Mouse (Mus musculus): ENCODE measurements around the gene Tacr2. TPM values are rescaled to one million over a fixed set of nuclear protein-coding genes. Genes with fewer than 3 reads are reported as not detected.

The Tacr2 gene
- not detected for total RNA-seq (2021)

DNA sequence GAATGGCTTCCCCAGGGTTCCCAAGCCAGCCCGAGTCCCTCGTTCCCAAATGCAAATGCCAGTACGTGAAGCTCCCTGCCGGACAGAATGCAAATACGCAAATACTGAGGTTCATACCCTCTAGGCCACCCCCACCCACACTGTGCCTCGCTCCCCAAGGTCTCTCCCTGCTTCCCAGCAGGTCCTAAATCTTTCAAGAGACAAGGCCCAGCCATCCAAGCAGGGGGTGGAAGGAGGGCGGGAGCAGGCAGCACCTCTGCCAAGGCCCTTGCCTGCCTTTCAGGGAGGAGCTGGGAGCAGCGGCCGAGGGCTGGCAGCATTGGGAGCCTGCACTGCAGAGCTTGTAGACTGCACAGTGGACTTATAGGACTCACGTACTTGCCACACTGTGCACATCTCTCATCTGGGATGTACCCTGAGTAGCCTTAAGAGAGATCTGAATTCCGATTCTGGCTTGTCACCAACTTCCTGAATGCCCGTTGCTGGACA is at the start of gene Tacr2:
Tacr2 (plus strand) TSS at position 439 of the 489 bp plus-strand sequence.
- DNase-seq: no peak

DNA sequence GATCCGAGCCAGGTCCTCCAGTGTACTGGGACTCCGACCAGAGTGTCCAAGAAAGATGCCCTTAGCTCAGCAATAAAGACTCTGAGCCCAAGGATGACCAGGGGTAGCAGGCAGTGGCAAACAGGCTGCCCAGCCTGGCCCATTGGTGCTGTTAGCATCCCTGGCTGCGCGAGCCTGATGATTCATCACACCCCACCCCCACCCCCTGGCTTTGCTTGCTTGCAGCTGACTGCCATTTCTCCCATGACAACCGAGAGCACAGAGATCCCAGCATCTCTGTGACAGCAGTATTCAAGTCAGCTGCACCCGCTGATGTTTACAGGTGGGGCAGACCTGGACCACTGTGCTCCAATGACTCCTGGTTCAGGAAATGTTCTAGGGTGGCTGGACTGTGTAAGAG is 49.7 kb upstream of the Tacr2 start:
- no peak for DNase-seq

DNA sequence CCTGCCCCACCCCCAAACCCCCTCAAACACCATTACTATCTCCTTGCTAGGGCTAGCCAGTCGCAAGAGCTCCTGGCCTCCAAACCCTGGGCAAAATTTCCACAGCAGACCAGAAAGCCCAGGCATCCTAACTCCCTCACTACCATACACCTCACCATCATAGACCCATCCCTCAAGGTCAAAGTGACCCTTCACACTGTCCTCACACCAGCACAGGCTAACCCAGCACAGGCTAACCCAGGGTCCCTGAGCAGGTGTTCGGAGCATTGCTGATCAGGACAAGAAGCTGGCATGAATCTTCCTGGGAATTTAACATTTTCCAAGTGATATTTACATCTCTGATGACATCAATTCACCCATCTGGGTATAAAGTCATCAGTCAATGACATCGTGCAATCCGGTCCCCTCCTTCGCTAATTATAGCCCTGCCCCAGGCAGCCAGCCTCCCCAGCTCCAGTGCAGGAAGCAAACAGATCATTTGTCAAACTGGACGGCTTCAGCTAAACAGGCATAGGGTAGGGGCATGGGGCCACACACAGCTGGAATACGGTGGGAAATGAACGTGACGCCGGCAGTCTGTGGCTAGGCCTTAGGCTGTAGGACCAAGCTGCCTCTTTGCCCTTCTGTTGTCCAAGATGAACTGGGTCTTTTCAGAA is 43.9 kb upstream of the Tacr2 start:
- DNase-seq: no peak

DNA sequence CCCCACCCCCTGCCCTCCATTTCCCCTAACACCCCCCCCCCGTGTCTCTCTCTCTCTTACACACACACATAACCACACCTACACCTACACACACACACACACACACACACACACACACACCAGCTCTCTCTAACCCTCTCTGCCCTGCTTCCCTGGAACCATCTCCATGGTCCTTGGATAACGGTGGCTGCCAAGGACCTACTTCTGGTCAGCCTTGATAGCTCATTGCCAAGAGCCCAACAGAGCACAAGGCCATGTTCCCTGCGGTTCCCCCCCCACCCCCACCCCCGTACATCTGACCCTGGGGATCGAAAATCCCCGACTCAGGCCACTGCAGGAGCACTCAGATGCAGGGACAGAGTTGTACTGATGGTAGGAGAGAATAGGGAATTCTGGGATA is 40.9 kb upstream of the Tacr2 start:
- DNase-seq: no peak

DNA sequence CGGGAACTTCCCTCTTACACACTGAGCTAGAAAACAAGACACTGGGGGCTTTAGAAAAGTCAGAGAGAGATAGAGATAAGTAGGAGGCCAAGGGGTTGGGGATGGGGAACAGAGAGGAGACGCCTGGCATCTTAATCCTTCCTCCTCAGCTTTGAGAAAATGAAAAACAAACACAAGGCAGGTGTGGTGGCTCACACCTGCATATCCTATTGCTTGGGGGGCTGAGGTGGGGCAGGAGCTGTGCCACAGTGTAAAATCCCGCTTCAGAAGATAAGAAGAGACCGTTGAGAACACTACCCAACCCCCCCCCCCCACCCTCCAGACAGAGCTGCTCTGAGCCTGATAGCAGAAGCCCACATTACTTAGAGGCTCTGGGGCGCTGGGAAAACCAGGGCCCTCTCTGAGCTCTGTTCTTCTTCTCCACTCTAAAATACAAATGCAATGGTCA is 37.0 kb upstream of the Tacr2 start:
- no peak for DNase-seq

DNA sequence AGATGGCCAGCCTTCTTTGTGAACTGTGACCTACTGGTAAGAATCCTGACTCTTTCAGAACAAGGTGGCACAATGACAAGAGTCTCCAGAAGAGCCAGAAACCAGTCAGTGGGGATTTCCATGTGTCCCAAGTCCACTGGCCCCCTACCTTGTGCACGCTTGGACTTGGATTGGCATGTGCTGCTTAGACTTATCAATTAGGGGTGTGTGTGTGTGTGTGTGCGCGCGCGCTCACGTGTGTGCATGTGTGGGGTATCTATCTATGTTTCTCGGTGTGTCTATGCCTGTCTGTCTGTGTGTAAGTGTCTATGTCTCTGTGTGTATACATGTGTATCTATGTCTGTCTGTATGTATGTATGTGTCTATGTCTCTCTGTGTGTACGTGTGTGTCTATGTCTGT is 36.6 kb upstream of the Tacr2 start:
- DNase-seq: no peak

DNA sequence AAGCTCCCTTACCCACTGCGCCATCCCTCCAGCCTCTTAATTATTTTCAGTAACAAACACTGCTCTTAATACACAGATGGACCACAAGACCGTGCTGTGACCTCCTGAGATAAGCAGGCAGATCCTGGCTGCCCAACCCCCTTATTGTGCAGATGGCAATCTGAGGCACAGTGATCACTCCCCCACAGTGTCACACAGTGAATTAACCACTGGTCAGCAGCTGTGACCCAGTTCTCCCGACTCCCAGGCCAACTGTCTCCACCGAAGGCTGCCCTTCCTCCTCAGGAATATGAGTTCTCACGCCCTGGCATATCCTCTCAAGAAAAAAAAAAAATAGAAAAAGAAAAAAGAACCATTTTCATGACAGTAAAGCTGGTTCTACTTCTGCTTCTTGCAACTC is 35.6 kb upstream of the Tacr2 start:
- peak; percentile 30 for DNase-seq

DNA sequence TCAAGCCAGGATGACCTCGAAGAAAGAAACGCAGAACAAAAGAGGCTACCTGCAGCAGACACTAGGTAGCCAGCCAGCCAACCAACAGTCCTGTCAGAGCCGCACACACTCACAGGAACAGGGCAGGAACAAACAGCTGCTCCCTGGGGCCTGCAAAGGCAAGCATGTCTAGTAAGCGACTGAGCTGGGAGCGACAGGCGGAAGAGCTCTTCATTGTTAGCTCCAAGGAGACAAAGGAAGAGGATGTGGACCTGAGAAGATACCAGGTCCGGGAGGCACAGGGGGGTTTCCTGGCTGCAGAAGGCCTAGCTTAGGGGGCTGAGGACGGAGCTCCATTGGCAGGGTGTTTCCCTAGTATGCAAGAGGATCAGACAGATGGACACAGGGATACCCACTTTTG is 35.0 kb upstream of the Tacr2 start:
- peak; percentile 38 for DNase-seq

DNA sequence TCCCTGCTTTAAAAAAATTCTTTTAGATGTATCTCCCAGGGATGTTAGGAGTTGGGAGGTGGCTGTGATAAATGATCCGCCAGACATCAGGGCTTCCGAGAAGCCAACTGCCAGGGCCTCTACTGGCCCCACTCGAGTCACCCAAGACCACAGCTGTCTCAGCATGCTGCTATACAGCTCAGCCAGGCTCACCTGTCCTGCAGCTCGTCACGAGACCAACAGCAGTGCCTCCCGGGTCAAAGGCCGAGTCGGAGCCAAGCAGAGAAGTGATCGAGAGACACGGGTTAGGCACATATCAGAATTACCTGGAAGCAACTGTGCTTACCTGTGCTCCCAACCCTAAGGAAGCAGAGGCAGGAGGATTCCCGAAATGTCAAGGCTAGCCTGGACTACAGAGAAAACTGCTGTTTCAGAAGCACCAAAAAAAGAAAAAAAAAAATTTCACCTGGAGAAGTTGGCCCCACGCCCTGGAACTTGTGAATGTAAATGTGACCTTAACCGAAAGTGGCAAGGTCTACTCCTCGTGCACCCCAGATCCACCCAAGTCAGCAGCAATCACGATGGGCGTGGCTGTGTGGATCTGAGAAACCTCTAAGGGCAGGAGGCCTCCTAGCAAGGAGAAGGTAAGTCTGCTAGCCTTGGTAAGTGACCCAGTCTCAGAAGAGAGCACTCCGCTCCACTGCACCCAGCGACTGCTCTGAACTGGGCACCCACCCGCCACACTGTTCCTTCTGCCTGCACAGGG is 34.0 kb upstream of the Tacr2 start:
- DNase-seq: no peak

DNA sequence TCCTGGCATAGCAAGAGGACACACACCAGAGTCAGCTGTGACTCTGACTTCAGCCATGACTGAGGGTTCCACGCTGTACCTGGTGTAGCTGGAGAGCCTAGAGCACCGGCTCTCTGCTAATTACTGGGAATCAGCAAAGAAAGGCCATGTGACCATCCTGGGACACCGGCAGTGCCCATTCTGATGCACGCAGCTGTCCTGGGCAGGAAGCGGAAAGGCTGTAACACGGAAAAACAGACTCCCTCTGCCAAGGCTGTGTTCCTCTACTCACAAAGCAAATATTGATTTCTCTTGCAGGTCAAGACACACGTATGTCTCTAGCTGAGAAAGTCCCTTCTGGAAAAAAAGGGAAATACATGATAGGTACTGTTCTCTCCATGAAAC is 33.5 kb upstream of the Tacr2 start:
- no peak for DNase-seq

DNA sequence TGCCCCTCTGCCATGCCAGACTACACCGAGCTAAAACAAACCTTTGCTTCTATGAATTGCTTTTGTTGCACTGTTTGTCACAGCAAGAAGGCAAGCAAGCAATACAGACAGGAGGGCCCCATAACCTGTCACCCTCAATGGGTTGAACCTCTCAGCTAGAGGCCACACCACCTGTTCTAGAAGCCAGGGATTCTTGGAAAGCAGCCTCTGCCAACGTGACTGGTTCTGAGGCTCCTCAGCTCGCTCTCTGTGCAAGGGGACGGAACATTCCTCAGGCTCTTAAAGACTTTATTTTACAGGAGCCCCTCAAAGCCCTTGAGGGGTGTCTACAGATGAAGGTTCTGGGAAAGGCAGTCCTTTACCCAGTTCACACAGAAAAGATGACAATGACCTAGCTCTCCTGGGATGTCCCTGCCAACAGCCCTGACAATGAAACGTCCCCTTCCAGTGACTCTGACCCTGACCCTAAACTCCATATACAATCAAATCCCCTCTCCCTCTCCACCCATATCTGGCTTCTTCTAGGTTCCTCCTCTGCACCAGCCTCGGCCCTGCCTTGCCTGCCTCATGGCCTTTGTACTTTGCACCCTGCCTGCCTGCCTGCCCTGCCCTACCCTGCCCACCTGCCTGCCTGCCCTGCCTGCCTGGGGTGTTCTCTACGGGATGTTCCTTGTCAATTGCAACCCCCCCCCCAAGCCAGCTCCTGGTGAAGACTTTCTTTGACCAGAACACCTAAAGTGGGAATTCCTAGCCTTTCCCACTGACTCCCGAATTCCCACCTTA is 31.3 kb upstream of the Tacr2 start:
- DNase-seq: no peak

DNA sequence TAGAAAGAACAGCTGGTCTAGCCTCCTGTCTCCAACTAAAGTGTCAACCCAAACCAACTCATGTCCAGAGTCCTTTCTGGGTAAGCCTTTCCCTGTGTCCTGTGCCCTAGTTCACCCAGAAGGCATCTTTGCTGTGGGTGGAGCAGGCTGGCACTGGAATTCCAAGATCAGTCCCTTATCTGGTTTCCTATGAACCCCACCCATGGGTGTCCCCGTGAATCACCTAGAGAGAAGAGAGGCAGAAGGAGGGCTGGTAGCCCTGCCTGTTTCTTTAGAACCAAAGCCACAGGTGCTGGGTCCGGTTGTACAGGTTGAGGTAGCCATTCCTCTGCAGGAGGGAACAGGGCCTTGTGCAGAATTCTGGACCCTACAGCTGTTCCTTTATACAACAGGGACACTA is 30.6 kb upstream of the Tacr2 start:
- DNase-seq: no peak

DNA sequence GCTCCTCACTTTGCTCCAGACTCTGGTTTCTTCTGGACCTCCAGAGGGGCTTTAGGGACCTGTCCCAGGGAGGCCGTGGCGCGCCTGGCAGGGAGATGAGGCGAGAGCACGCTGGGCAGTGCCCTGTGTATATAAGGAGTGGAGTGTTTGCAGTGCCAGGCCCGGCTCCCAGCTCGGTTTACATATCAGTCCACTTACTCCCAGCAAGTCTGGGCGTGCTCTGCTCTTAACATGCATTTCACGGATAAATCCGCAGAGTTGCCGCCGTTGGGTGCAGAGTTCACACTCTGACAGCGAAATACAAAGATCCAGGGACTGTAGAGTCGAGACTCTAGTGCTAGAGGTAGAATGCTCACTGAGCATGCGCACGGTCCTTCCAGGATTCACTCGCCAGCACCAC is 29.5 kb upstream of the Tacr2 start:
- DNase-seq: no peak

DNA sequence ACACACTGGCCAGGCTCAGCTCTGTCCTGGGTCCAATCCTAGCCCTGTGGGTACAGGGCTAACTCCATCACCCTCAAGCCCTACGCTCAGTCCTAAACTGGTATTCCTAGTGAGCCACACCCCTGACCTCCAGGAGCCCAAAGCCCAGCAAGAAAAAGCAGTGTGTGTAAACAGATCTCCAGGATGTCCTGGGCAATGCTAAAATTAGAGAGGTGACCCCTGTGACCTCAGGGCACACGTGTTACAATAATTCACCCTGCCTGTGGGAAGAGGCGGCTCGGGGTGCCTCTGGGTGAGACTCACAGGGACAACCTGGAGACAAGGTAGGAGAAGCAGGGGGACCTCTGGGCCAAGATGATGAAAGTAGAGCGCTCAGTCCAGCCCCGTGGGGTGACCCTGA is 28.0 kb upstream of the Tacr2 start:
- DNase-seq: no peak

DNA sequence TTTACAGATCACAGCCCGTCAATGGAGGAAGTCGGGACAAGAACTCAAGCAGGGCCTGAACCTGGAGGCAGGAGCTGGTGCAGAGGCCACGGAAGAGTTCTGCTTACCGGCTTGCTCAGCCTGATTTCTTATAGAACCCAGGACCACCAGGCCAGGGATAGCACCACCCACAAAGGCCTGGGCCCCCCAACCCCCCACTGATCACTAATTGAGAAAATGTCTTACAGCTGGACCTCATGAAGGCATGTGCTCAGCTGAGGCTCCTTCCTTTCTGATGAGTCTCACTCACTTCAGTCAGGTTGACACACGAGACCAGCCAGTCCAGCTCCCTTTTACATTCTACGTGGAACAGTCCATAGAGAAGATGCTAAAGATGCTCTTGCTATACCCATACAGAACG is 26.4 kb upstream of the Tacr2 start:
- DNase-seq: no peak

DNA sequence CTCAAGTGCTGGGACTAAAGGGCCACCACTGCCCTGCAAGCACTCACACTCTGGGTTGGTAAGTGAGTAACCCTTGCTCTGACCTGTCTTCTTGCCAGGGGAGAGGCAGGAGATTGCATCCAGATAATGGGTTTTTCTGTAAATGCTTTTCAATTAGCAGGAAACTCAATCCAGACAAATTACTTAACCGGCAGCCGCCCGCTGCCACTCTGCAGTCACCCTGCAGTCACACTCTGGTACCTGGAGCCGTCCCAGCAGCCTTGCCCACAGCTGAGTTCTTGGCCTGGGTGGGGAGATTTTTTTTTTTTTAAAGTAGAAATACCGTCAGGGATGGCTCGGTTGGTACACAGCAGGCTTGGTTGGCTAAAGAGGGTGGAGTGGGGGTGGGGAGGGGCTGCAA is 24.1 kb upstream of the Tacr2 start:
- DNase-seq: no peak

DNA sequence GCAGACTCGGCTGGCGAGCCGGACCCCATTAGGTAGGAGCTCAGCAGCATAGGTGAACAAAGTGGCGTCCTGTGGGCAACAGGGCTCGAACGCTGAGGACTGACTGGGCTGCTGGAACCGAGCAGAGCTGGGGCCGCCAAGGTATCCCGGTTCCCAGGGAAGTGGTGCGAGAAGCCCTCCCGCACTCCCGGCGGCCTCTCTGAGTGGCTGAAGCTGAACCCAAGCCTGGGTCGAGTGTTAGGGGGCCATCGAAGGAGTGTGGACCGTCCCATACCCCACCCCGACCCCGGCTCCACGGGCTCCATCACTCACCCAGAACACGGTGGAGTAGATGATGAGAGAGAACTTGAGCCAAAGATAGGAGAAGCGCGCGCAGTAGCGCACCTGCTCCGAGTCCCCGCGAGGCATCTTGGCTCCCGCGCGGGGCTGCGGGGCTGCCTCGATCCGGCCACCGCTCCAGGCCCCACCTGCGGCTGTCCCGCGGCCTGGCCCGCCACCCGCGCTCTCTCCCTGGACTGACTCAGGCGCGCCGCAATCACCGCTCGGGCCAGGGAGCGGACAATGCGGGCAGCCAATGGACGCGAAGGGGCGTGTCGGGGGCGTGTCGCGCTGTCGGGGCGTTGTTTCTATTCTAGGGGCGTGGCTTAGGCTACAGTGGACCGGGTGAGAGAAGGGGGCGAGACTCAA is 21.4 kb upstream of the Tacr2 start, which contains the start of gene Tspan15:
Tspan15 (minus strand) TSS at position 544 of the 687 bp plus-strand sequence.
- DNase-seq: peak; percentile 93

DNA sequence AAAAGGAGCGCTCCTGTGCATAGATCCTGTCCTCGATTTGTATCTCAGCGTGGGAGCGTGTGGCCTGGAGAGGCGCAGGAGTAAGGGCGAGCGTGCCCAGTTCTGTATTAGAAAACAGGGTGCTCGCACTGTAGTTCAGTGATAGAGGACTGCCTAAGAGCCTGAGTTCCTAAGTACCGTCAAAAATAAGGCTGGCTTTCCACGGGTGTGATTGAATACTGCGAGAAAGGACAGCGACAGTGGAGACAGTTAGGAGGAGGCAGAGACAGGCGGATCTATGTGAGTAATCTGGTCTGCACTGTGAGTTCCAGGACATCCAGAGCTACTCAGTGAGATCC is 20.9 kb upstream of the Tacr2 start:
- DNase-seq: no peak

DNA sequence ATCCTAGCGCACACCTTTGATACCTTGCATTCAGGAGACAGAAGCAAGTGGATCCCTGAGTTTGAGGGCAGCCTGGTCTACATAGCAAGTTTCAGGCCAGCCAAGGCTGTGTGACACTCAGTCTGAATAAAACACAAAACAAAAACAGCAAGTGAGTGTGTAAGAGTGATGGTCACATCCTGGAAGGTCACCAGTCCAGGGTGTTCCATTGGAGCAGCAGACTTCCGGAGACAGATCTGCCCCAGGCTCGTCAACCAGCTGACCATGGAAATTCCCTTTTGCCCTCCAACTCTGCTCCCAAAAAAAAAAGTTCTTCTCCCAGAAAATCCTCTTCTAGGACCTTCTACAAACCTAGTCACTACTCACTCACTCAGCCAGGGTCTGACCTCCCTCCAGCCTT is 20.4 kb upstream of the Tacr2 start:
- no peak for DNase-seq

DNA sequence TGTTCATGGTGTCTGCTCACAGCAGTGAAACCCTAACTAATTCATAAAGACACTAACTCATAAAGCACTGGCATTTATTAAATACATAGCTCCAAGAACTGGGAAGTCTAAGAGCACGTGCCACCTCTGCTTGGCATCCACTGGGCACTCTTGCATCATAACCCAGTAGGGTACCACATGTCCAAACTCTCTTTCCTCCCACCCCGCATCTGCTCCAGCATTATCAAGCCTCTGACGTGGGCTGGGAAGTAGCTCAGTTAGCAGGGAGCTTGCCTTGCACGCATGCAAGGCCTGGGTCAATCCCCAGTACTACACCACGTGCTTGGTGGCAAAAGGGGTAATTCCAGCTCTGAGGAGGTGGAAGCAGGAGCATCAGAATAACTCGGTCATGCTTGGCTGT is 16.1 kb upstream of the Tacr2 start:
- no peak for DNase-seq

DNA sequence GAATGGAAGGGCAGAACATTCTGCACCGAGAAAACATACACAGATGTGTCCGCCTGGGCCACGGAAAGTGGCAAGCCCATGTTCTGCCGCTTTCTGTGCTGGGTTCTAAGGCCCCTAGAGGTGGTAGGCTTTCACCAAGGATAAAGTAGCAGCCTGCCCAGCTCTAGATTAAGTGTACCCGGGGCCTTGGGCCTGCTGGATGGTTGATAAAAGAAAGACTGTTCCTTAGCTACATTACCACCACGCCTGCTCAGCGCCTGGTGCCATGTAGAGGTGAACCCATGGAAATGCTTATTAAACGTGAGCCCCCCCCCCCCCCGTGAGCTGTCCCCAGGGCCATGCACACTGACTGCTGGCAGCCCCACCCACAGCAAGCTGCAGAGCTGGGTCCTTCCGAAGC is 15.0 kb upstream of the Tacr2 start:
- no peak for DNase-seq

DNA sequence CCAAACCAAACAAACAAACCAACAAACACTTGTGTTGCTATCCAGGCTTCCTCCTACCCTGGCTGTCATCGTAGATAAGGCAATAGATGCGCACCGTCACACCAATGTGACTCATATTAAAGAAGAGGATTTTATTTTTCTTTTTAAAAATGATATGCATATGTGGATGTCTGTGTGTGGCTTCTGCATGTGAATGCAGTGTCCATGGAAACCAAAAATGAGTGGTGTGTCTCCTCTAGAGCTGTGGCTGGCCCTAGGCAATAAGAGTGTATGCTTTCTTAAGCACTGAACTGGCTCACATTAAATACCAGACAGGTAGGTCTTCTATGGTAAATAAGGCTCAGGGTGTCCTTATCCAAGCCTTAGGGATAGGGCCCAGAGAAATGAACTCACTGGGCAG is 13.6 kb upstream of the Tacr2 start:
- DNase-seq: no peak

DNA sequence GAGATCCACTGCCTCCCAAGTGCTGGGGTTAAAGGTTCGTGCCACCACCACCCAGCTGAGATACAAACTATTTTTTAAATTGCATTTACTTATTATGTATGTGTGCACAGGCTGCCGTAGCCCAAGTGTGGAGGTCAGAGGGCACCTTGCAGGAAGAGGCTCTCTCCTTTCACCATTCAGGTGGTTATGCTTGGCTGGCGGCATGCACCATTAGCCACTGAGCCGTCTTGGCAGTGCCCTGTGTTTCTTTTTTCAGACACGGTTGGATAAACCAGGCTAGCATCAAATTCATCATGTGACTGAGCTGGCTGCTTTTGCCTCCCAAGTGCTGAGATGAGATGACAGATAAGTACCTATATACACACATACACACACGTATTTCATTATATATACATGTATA is 13.0 kb upstream of the Tacr2 start:
- no peak for DNase-seq

Measured in heart, postnatal 4 days (tissue).